Mouse (Mus musculus): ENCODE results near the gene Ntpcr. TPM values are rescaled to one million over a fixed set of nuclear protein-coding genes. Genes with fewer than 3 reads are reported as not detected.

Ntpcr gene
- polyA plus RNA-seq, 1 experiment, result 11.5 TPM

DNA sequence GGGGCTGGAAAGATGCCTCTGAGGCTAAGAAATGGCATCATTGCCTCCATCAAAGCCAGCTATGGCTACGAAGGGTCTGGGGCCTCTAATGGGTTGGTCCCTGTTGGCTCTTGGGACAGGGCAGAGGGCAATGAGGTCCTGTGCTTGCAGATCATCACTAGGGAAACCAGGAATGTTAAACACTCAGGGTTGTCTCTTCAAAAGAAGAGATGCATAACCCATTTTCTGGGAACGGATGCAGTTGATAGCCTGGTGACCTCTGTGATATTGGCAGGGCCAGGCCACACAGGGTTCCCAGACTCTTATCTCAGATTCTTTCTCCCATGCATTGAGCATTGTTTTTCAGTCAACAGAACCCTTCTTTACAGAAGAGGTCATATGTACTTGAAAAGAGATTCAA lies 42.5 kb downstream of the Ntpcr start:
- Histone ChIP-seq H3K4me1 (ENCODE audit: control insufficient read depth, insufficient read depth, low read length) (no peaks in the 10 kb centered on the region), H3K4me3 (replicated peaks; ENCODE audit: control insufficient read depth, low read depth, low read length) (no peak overlapping the region), H3K27ac (ENCODE audit: control insufficient read depth, insufficient read depth, low read depth, low read length, poor library complexity) (no peak overlapping the region)
- TF ChIP-seq CTCF (IDR thresholded peaks at IDR 0.05; ENCODE audit: control insufficient read depth, insufficient read depth, low read length), result no peak
- no peak for TF ChIP-seq POLR2A (IDR thresholded peaks at IDR 0.05; ENCODE audit: borderline replicate concordance, control insufficient read depth, low read depth, low read length)
- 69% methylated on average over 2 of the region's 2 CpGs for WGBS

DNA sequence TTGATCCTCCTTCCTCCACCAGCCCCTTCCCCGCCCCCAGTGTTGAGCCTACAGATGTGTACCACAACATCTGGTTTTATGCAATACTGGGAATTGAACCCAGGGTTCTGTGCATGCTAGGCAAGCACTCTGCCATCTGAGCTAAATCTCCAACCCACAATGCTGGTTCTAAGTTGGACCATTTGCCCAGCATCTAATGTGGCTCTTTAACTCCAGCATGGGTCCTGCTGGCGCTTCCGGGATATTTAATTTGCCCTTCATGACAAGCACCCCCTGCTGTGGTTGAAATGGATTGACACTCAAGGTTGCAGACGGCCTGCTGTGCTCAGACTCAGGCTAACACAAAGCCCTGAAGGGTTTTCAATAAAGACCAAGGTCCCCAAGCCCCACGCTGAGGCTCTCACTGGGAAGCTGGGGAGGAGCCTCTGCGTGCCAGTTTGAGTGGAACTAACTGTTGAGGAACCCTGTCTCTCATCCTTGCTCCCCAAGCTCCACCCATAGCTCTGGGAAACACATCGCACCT lies 43.6 kb downstream of the Ntpcr start:
- Histone ChIP-seq H3K27ac (ENCODE audit: control insufficient read depth, insufficient read depth, low read depth, low read length, poor library complexity) (no peak overlapping the region), H3K4me1 (ENCODE audit: control insufficient read depth, insufficient read depth, low read length) (no peaks in the 10 kb centered on the region), H3K4me3 (replicated peaks; ENCODE audit: control insufficient read depth, low read depth, low read length) (no peak overlapping the region)
- TF ChIP-seq CTCF (IDR thresholded peaks at IDR 0.05; ENCODE audit: control insufficient read depth, insufficient read depth, low read length) (no peak), POLR2A (IDR thresholded peaks at IDR 0.05; ENCODE audit: borderline replicate concordance, control insufficient read depth, low read depth, low read length) (no peak)
- WGBS, result 83% methylated on average over 7 of the region's 7 CpGs

DNA sequence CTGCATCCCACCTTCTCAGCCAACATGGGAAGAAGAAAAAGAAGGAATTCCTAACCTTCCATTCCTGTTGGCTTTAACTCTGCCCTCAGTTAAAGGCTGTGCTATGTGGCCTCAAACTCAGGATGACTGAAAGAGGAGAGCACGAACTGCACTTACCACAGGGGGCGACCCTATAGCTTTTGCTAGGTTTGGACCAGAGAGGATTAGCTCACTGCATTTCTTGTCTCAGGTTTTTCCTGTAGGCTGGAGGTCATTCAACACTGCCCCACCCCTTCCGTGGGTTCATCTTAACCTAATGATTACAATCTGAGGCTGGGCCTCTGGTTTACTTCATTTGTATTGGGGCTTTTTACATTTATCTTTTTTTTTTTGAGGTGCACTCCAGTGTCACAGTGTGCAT lies 45.3 kb downstream of the Ntpcr start:
- Histone ChIP-seq H3K27ac (ENCODE audit: control insufficient read depth, insufficient read depth, low read depth, low read length, poor library complexity) (no peak overlapping the region), H3K4me3 (replicated peaks; ENCODE audit: control insufficient read depth, low read depth, low read length) (no peak overlapping the region), H3K4me1 (ENCODE audit: control insufficient read depth, insufficient read depth, low read length) (no peaks in the 10 kb centered on the region)
- TF ChIP-seq CTCF (IDR thresholded peaks at IDR 0.05; ENCODE audit: control insufficient read depth, insufficient read depth, low read length) (no peak), POLR2A (IDR thresholded peaks at IDR 0.05; ENCODE audit: borderline replicate concordance, control insufficient read depth, low read depth, low read length) (no peak)
- WGBS, result 70% methylated on average over 3 of the region's 3 CpGs

DNA sequence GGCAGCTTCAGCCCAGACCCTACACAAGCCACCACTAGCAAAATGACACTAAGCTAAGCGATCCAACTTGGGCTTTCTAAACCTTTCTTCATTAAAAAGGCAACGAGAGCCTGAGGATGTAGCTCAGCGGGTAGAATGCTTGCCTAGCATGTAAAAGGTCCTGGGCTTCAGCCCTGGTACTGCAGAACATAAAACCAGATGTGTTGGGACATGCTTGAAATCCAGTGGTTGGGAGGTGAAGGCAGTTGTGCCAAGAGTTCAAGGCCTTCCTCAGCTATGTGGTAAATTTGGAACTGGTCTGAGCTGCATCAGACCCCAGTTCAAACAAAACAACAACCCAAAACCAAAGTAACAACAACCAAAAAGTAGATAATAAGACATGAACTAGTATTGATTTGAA lies 46.6 kb downstream of the Ntpcr start:
- Histone ChIP-seq H3K27ac (ENCODE audit: control insufficient read depth, insufficient read depth, low read depth, low read length, poor library complexity) (no peak overlapping the region), H3K4me3 (replicated peaks; ENCODE audit: control insufficient read depth, low read depth, low read length) (no peak overlapping the region), H3K4me1 (ENCODE audit: control insufficient read depth, insufficient read depth, low read length) (no peaks in the 10 kb centered on the region)
- TF ChIP-seq POLR2A (IDR thresholded peaks at IDR 0.05; ENCODE audit: borderline replicate concordance, control insufficient read depth, low read depth, low read length) (no peak), CTCF (IDR thresholded peaks at IDR 0.05; ENCODE audit: control insufficient read depth, insufficient read depth, low read length) (no peak)
- 72% methylated on average over 3 of the region's 3 CpGs for WGBS

DNA sequence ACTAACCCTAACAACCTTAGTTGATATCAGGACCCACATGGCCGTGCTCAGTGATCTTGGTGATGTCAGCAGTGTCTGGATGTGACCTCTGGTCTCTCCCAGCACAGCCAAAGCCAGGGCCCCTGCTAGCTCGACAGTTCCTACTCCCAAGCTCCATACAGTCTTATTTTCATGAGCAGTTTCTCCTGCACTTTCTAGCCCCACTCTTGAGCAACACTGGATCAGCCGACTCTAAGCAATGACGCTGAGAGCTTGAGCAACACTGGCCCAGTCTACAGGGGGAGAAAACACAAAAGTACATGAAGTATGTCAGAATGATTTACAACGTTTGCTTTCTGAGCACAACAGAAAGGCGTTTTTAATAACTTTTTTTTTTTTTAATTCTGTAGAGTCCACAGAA lies 47.0 kb downstream of the Ntpcr start:
- WGBS, result 29% methylated on average over 6 of the region's 6 CpGs
- TF ChIP-seq CTCF (IDR thresholded peaks at IDR 0.05; ENCODE audit: control insufficient read depth, insufficient read depth, low read length), result no peak
- no peak for TF ChIP-seq POLR2A (IDR thresholded peaks at IDR 0.05; ENCODE audit: borderline replicate concordance, control insufficient read depth, low read depth, low read length)

DNA sequence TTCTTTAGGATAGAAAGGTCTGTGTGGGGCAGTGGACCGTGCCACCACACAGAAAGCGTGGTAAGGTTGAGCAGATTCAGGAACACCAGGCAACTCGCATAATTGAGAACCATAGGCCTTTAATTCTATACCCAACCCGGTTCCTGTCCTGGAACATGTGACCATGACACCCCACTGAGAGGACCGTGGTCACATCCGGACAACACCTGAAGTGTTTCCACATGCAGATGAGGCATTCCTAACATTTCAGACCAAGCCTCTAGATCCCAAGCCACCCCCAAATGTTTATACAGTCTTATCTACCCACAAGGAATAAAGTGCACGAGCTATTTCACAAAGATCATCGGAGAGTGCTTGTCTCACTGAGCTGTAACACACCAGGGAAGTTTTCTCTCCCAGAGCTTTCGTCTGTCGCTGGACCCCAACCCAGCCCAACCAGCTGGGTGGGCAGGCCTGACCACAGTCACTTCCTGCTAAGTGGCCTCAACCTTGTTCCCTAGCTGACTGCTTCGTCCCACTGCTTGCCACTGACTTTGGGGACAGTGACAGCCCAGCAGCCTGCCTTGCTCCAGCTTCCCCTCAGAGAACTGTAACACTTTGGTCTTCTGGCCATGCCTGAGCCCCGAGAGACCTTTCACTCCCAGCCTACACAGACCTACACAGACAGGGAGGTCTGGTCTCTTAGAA lies 47.9 kb downstream of the Ntpcr start:
- Histone ChIP-seq H3K27ac (ENCODE audit: control insufficient read depth, insufficient read depth, low read depth, low read length, poor library complexity) (no peak overlapping the region), H3K4me3 (replicated peaks; ENCODE audit: control insufficient read depth, low read depth, low read length) (no peak overlapping the region), H3K4me1 (ENCODE audit: control insufficient read depth, insufficient read depth, low read length) (no peaks in the 10 kb centered on the region; the same call in 1 of the 2 replicates)
- TF ChIP-seq POLR2A (IDR thresholded peaks at IDR 0.05; ENCODE audit: borderline replicate concordance, control insufficient read depth, low read depth, low read length), result no peak
- no peak for TF ChIP-seq CTCF (IDR thresholded peaks at IDR 0.05; ENCODE audit: control insufficient read depth, insufficient read depth, low read length)
- WGBS, result 42% methylated on average over 12 of the region's 12 CpGs

More for the DNA sequence above, 47.0 kb downstream of the Ntpcr start:
- H3K4me3 ChIP-seq (replicated peaks; ENCODE audit: control insufficient read depth, low read depth, low read length), result no peak overlapping the region
- H3K4me1 ChIP-seq (ENCODE audit: control insufficient read depth, insufficient read depth, low read length), result no peaks in the 10 kb centered on the region
- H3K27ac ChIP-seq (ENCODE audit: control insufficient read depth, insufficient read depth, low read depth, low read length, poor library complexity), result no peak overlapping the region

DNA sequence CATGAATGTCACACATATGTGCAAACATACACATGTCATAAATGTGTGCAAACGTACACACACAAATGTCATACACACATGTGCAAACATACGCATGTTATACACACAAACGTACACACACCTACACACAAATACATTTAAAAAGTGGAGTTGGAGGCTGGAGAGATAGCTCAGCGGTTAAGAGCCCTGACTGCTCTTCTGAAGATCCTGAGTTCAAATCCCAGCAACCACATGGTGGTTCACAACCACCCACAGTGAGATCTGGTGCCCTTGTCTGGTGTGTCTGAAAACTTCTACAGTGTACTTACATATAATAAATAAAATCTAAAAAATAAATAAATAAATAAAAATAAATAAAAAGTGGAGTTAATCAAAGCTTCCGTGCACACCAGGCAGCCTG lies 49.2 kb downstream of the Ntpcr start:
- WGBS, result 82% methylated on average over 5 of the region's 5 CpGs
- Histone ChIP-seq H3K4me3 (replicated peaks; ENCODE audit: control insufficient read depth, low read depth, low read length) (no peak overlapping the region), H3K27ac (ENCODE audit: control insufficient read depth, insufficient read depth, low read depth, low read length, poor library complexity) (no peak overlapping the region), H3K4me1 (ENCODE audit: control insufficient read depth, insufficient read depth, low read length) (no peaks in the 10 kb centered on the region; the same call in 1 of the 2 replicates)
- TF ChIP-seq CTCF (IDR thresholded peaks at IDR 0.05; ENCODE audit: control insufficient read depth, insufficient read depth, low read length) (no peak), POLR2A (IDR thresholded peaks at IDR 0.05; ENCODE audit: borderline replicate concordance, control insufficient read depth, low read depth, low read length) (no peak)

DNA sequence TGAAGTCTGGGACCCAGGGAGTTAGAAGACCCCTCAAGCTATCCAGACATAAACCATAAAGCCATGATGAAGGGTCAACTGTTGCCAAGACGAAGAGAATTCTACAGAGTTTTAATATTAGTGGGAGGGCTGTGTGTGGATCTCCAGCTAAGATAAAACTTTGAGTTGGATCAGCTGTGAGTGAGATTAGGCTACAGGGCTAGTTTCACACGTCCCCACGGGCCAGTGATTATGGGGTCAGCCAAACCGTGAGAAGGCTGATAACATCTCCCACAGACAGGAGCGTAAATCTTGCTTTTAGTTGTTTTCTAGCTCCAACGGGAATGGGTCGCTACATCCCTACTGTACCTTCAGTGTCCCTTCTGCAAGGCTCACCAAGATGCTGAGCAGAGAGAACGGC lies 49.9 kb downstream of the Ntpcr start:
- 55% methylated on average over 8 of the region's 8 CpGs for WGBS
- Histone ChIP-seq H3K4me1 (ENCODE audit: control insufficient read depth, insufficient read depth, low read length) (no peaks in the 10 kb centered on the region; the same call in 1 of the 2 replicates), H3K27ac (ENCODE audit: control insufficient read depth, insufficient read depth, low read depth, low read length, poor library complexity) (no peak overlapping the region), H3K4me3 (replicated peaks; ENCODE audit: control insufficient read depth, low read depth, low read length) (no peak overlapping the region)
- TF ChIP-seq CTCF (IDR thresholded peaks at IDR 0.05; ENCODE audit: control insufficient read depth, insufficient read depth, low read length) (no peak), POLR2A (IDR thresholded peaks at IDR 0.05; ENCODE audit: borderline replicate concordance, control insufficient read depth, low read depth, low read length) (no peak)
